Mouse (Mus musculus) left cerebral cortex, postnatal 25 days (tissue): ENCODE measurements around the gene Mrpl38. TPM values are rescaled to one million over a fixed set of nuclear protein-coding genes. Genes with fewer than 3 reads are reported as not detected.
A peak's percentile ranks its signal among the peaks of the same experiment; 100 is the strongest.
"Not testable (repeated sequence)": the region's sequence is repeated elsewhere in the genome, so short reads cannot be mapped to it uniquely, and the experiment has no call there.

Experiments
- DNase-seq, 2 experiments: peaks; one replicate each; pipeline ENCODE4 v3.0.0; 2022; ENCODE audit warnings: low spot score in 2 of 2, mixed read lengths in 1 of 2
- intact Hi-C: fragments of 180-260 bp; cut with DNase I; formaldehyde crosslinking; loops from one replicate; pipeline ENCODE4 v1.15.1; 2025
- total RNA-seq, 2 experiments: library from RNA; stranded (reverse); gene quantifications; 2 replicates each; pipeline ENCODE4 v1.2.3; 2021

Gene Mrpl38
- total RNA-seq, 2 experiments from 2014 or later, result 53.0 to 53.8 TPM

GRCm38 (mm10) chr11:116100839-116101238 lies 37.8 kb downstream of the Mrpl38 start:
- intact Hi-C loops, result loop anchor here (10.0 kb wide), 2 partner anchors 166 to 354 kb away; partner anchors contain the start of genes Recql5 and Sap30bp
- no peak for DNase-seq

- DNase-seq, result no peak
- intact Hi-C loops, result loop anchor here (10.0 kb wide), 2 partner anchors 166 to 354 kb away; partner anchors contain the start of genes Recql5 and Sap30bp
Measured at GRCm38 (mm10) chr11:116100385-116100784, 38.3 kb downstream of the Mrpl38 start.

- no peak for DNase-seq
- intact Hi-C loops, result no loop called here
Measured at GRCm38 (mm10) chr11:116099462-116099861, 39.2 kb downstream of the Mrpl38 start.

- intact Hi-C loops, result no loop called here
- DNase-seq, result no peak
Measured at GRCm38 (mm10) chr11:116098711-116099460, 39.8 kb downstream of the Mrpl38 start.

- DNase-seq, result no peak
- intact Hi-C loops, result no loop called here
Measured at GRCm38 (mm10) chr11:116096213-116097108, 42.2 kb downstream of the Mrpl38 start.

- DNase-seq, result no peak
- intact Hi-C loops, result no loop called here
Measured at GRCm38 (mm10) chr11:116095573-116095972, 43.1 kb downstream of the Mrpl38 start.

- no peak for DNase-seq
- intact Hi-C loops, result no loop called here
Measured at GRCm38 (mm10) chr11:116093771-116094565, 44.7 kb downstream of the Mrpl38 start.

GRCm38 (mm10) chr11:116092959-116093358 lies 45.7 kb downstream of the Mrpl38 start:
- intact Hi-C loops, DNase-seq: not testable (repeated sequence)

- no peak for DNase-seq
- intact Hi-C loops, result no loop called here
Measured at GRCm38 (mm10) chr11:116091591-116091990, 47.1 kb downstream of the Mrpl38 start.

- DNase-seq, result no peak
- intact Hi-C loops, result no loop called here
Measured at GRCm38 (mm10) chr11:116089545-116089944, 49.1 kb downstream of the Mrpl38 start.

- intact Hi-C loops, result no loop called here
- DNase-seq, result no peak
Measured at GRCm38 (mm10) chr11:116088741-116089394, 49.8 kb downstream of the Mrpl38 start.

GRCm38 (mm10) chr11:116088188-116088587 lies 50.5 kb downstream of the Mrpl38 start:
- intact Hi-C loops, result no loop called here
- DNase-seq, result no peak

GRCm38 (mm10) chr11:116087194-116088130 lies 51.2 kb downstream of the Mrpl38 start:
- intact Hi-C loops, result loop anchor here (1.0 to 2.0 kb wide), 2 partner anchors 43 to 57 kb away; partner anchors contain the start of gene Unk

GRCm38 (mm10) chr11:116086258-116087193 lies 52.1 kb downstream of the Mrpl38 start, which contains the start of gene Wbp2:
Gene Wbp2 (minus strand): TSS chr11:116086995.
- DNase-seq, result peak; percentile 98 to 100
- intact Hi-C loops, result loop anchor here (1.0 to 2.0 kb wide), 2 partner anchors 44 to 56 kb away; partner anchors contain the start of gene Unk

More at GRCm38 (mm10) chr11:116087194-116088130, 51.2 kb downstream of the Mrpl38 start:
- peak; percentile 86 for DNase-seq

- intact Hi-C loops, result no loop called here
- no peak for DNase-seq
Measured at GRCm38 (mm10) chr11:116084166-116084565, 54.5 kb downstream of the Mrpl38 start.

GRCm38 (mm10) chr11:116083096-116083672 lies 55.5 kb downstream of the Mrpl38 start:
- intact Hi-C loops, result no loop called here
- DNase-seq, result no peak
